Mouse (Mus musculus) bone marrow, adult 2 months (tissue): ENCODE data around the gene Adora3. TPM values are rescaled to one million over a fixed set of nuclear protein-coding genes. Genes with fewer than 3 reads are reported as not detected.

Experiments used
- H3K27ac ChIP-seq: fragments of 200-500 bp; 2 replicates; pipeline ENCODE4 v1.5.1; 2012; ENCODE audit warnings: low read depth, mild to moderate bottlenecking, control low read depth, inconsistent platforms, low read length; ENCODE audit not compliant: control insufficient read depth, poor library complexity, insufficient read depth
- H3K4me1 ChIP-seq: fragments of 200-500 bp; 2 replicates; pipeline ENCODE4 v1.6.1; 2011; ENCODE audit warnings: low read length; ENCODE audit not compliant: control insufficient read depth, insufficient read depth
- H3K4me3 ChIP-seq: fragments of 200-500 bp; replicated peaks from 2 replicates; pipeline ENCODE3; 2011; ENCODE audit warnings: mild to moderate bottlenecking, low read depth, low read length, control low read depth; ENCODE audit not compliant: control insufficient read depth
- CTCF ChIP-seq: fragments of 200-500 bp; IDR thresholded peaks from 2 replicates; pipeline ENCODE4 v1.5.1; 2011; ENCODE audit warnings: low read length, control low read depth; ENCODE audit not compliant: control insufficient read depth, insufficient read depth
- POLR2A ChIP-seq: fragments of 200-500 bp; IDR thresholded peaks from 2 replicates; pipeline ENCODE4 v1.6.1; 2011; ENCODE audit warnings: low read depth, mild to moderate bottlenecking, control low read depth, low read length, borderline replicate concordance; ENCODE audit not compliant: control insufficient read depth
- WGBS: fragments of 180-500 bp; shearing (Covaris S2); methylation state at CpG from one replicate; pipeline ENCODE4 v1.1.7; 2018; 5-methylcytosine and 5-hydroxymethylcytosine counted together
- polyA plus RNA-seq: library from polyadenylated mRNA; stranded (reverse); fragments of >200 nt; gene quantifications from 2 replicates; pipeline ENCODE4 v1.2.4, GENCODE M21; 2011; ENCODE audit warnings: low replicate concordance; ENCODE audit not compliant: missing spikeins, insufficient read depth, insufficient read length

The Adora3 gene
- polyA plus RNA-seq, 1 experiment, result 3.4 TPM

- Histone ChIP-seq H3K4me3 (peak overlapping the region; percentile 52), H3K4me1 (peaks cover 8% of the 10 kb centered on the region), H3K27ac (peak overlapping the region; percentile 95)
- TF ChIP-seq CTCF, result no peak
- TF ChIP-seq POLR2A, result no peak
- 10% methylated on average over 19 of the region's 19 CpGs for WGBS
These were observed 22.2 kb downstream of the Adora3 start for GRCm38 (mm10) chr3:105892572-105893495.

- Histone ChIP-seq H3K4me1 (peaks cover 10% of the 10 kb centered on the region), H3K4me3 (no peak overlapping the region), H3K27ac (peak overlapping the region; percentile 76)
- WGBS, result 25% methylated on average over 6 of the region's 6 CpGs
- TF ChIP-seq CTCF (no peak), POLR2A (no peak)
These were observed 23.3 kb downstream of the Adora3 start for GRCm38 (mm10) chr3:105893941-105894391.

GRCm38 (mm10) chr3:105894601-105895592 lies 24.2 kb downstream of the Adora3 start:
- H3K27ac ChIP-seq, result peak overlapping the region; percentile 76
- TF ChIP-seq POLR2A, result no peak
- TF ChIP-seq CTCF, result peak; percentile 82
- peaks cover 12% of the 10 kb centered on the region for H3K4me1 ChIP-seq
- WGBS, result 1% methylated on average over 23 of the region's 23 CpGs
- peak overlapping the region; percentile 7 for H3K4me3 ChIP-seq

GRCm38 (mm10) chr3:105896811-105897210 lies 26.2 kb downstream of the Adora3 start:
- TF ChIP-seq POLR2A, result no peak
- no peak for TF ChIP-seq CTCF
- Histone ChIP-seq H3K4me3 (no peak overlapping the region), H3K27ac (no peak overlapping the region), H3K4me1 (peaks cover 11% of the 10 kb centered on the region)
- WGBS, result 77% methylated on average over 3 of the region's 3 CpGs

GRCm38 (mm10) chr3:105898325-105898724 lies 27.7 kb downstream of the Adora3 start:
- Histone ChIP-seq H3K4me3 (no peak overlapping the region), H3K27ac (no peak overlapping the region), H3K4me1 (peaks cover 5% of the 10 kb centered on the region; the same call in 1 of the 2 replicates)
- TF ChIP-seq POLR2A, result no peak
- TF ChIP-seq CTCF, result no peak
- 7% methylated on average over 2 of the region's 2 CpGs for WGBS

GRCm38 (mm10) chr3:105898861-105899260 lies 28.2 kb downstream of the Adora3 start:
- H3K27ac ChIP-seq, result no peak overlapping the region
- 71% methylated on average over 11 of the region's 11 CpGs for WGBS
- no peak overlapping the region for H3K4me3 ChIP-seq
- peaks cover 5% of the 10 kb centered on the region; the same call in 1 of the 2 replicates for H3K4me1 ChIP-seq
- no peak for TF ChIP-seq POLR2A
- no peak for TF ChIP-seq CTCF

GRCm38 (mm10) chr3:105899394-105900147 lies 28.9 kb downstream of the Adora3 start:
- H3K27ac ChIP-seq, result no peak overlapping the region

More at GRCm38 (mm10) chr3:105899394-105900147, 28.9 kb downstream of the Adora3 start:
- H3K4me3 ChIP-seq, result no peak overlapping the region
- TF ChIP-seq POLR2A (no peak), CTCF (peak; percentile 95)
- H3K4me1 ChIP-seq, result peaks cover 5% of the 10 kb centered on the region; the same call in 1 of the 2 replicates
- 40% methylated on average over 8 of the region's 8 CpGs for WGBS
